Mouse (Mus musculus): ENCODE measurements around the gene Olfr819. TPM values are rescaled to one million over a fixed set of nuclear protein-coding genes. Genes with fewer than 3 reads are reported as not detected.

Olfr819 gene
- polyA plus RNA-seq, 1 experiment from 2014 or later = not detected

DNA sequence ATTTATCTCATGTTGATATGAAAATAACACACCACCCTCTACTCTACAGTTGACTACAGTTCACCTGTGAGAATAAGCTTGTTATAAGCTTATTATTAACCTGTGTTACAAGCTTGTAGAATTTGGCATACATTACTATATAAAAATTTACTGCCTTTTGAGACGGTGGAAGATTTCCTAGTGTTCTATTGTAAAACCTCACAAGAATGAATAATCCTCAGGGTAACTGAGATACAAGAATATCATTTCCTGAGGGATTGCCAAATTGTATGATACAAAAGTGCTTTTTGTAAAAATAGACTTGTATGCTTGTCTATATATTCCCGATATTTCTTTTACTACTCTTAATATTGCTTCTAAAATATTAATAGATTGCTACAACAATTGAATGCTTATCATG is 18.1 kb downstream of the Olfr819 start, which contains the start of gene Olfr818:
TSS of gene Olfr818 (minus strand) at position 101 of the 400 bp plus-strand sequence.
- WGBS = 89% methylated on average over 2 of the region's 2 CpGs
- no peak within 1 kb of the TSS for H3K9ac ChIP-seq (ENCODE audit: low read depth, low read length)
- no peaks in the 10 kb centered on the region for H3K27me3 ChIP-seq (ENCODE audit: control insufficient read depth, insufficient read depth, low read length)
- H3K4me2 ChIP-seq (replicated peaks; ENCODE audit: low read depth, low read length) = no peak within 1 kb of the TSS
- no peaks in the 10 kb centered on the region for H3K9me3 ChIP-seq (ENCODE audit: control insufficient read depth, low read length)
- no peaks in the 10 kb centered on the region for H3K36me3 ChIP-seq (ENCODE audit: control insufficient read depth, insufficient read depth, low read length)
- ATAC-seq (ENCODE audit: low FRiP score, low TSS enrichment) = no peak
- no peak within 1 kb of the TSS for H3K4me3 ChIP-seq (ENCODE audit: low read length)
- H3K4me1 ChIP-seq (ENCODE audit: control insufficient read depth, insufficient read depth, low read length) = no peaks in the 10 kb centered on the region
- H3K27ac ChIP-seq (ENCODE audit: low read depth, low read length) = no peak within 1 kb of the TSS

DNA sequence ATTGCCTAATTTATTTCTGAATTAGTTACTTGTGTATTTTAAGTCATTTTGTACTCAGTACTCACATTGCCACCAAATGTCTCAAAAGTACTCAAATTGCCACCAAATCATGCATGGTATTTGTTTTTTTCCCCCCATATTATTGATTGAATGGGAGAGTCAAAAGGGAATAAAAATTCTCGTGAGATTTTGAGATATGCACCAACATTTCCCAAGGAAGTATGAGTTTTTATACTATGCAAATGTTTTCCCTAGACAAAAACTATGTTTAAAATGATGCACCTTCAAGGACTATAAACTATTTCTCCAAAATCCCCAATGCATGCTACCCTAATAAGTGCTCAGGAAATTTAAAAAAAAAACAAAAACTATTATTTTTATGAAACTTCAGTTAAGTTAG is 51.6 kb downstream of the Olfr819 start, which contains the start of gene Olfr816:
TSS of gene Olfr816 (minus strand) at position 101 of the 400 bp plus-strand sequence.
- Histone ChIP-seq H3K27ac (ENCODE audit: low read depth, low read length) (no peak within 1 kb of the TSS), H3K9ac (ENCODE audit: low read depth, low read length) (no peak within 1 kb of the TSS), H3K36me3 (ENCODE audit: control insufficient read depth, insufficient read depth, low read length) (no peaks in the 10 kb centered on the region), H3K9me3 (ENCODE audit: control insufficient read depth, low read length) (no peaks in the 10 kb centered on the region), H3K27me3 (ENCODE audit: control insufficient read depth, insufficient read depth, low read length) (no peaks in the 10 kb centered on the region), H3K4me2 (replicated peaks; ENCODE audit: low read depth, low read length) (no peak within 1 kb of the TSS), H3K4me3 (ENCODE audit: low read length) (no peak within 1 kb of the TSS), H3K4me1 (ENCODE audit: control insufficient read depth, insufficient read depth, low read length) (no peaks in the 10 kb centered on the region)
- 68% methylated on average over 1 of the region's 1 CpGs for WGBS
- no peak for ATAC-seq (ENCODE audit: low FRiP score, low TSS enrichment)

Other genes starting within 250 kb of the Olfr819 start
- not detected in 2 replicates for gene Olfr805, start 237.9 kb downstream of the Olfr819 start, polyA plus RNA-seq (2014; fragmentation: Nextera tagmentation; extraction: Ambion mirVana)
- gene Olfr806, start 225.3 kb downstream of the Olfr819 start, polyA plus RNA-seq (2014; fragmentation: Nextera tagmentation; extraction: Ambion mirVana) = not detected in 2 replicates
- not detected in 2 replicates for gene Olfr807, start 209.5 kb downstream of the Olfr819 start, polyA plus RNA-seq (2014; fragmentation: Nextera tagmentation; extraction: Ambion mirVana)
- gene Olfr808, start 201.8 kb downstream of the Olfr819 start, polyA plus RNA-seq (2014; fragmentation: Nextera tagmentation; extraction: Ambion mirVana) = not detected in 2 replicates
- gene Olfr809, start 192.6 kb downstream of the Olfr819 start, polyA plus RNA-seq (2014; fragmentation: Nextera tagmentation; extraction: Ambion mirVana) = not detected in 2 replicates
- gene Olfr810, start 172.3 kb downstream of the Olfr819 start, polyA plus RNA-seq (2014; fragmentation: Nextera tagmentation; extraction: Ambion mirVana) = not detected in 2 replicates
- gene Olfr811, start 162.9 kb downstream of the Olfr819 start, polyA plus RNA-seq (2014; fragmentation: Nextera tagmentation; extraction: Ambion mirVana) = not detected in 2 replicates
- gene Olfr812, start 121.2 kb downstream of the Olfr819 start, polyA plus RNA-seq (2014; fragmentation: Nextera tagmentation; extraction: Ambion mirVana) = not detected in 2 replicates
- gene Olfr813, start 111.9 kb downstream of the Olfr819 start, polyA plus RNA-seq (2014; fragmentation: Nextera tagmentation; extraction: Ambion mirVana) = not detected in 2 replicates
- not detected in 2 replicates for gene Olfr814, start 87.4 kb downstream of the Olfr819 start, polyA plus RNA-seq (2014; fragmentation: Nextera tagmentation; extraction: Ambion mirVana)
- not detected in 2 replicates for gene Olfr815, start 61.4 kb downstream of the Olfr819 start, polyA plus RNA-seq (2014; fragmentation: Nextera tagmentation; extraction: Ambion mirVana)
- gene Olfr816, start 51.7 kb downstream of the Olfr819 start, polyA plus RNA-seq (2014; fragmentation: Nextera tagmentation; extraction: Ambion mirVana) = not detected in 2 replicates
- not detected in 2 replicates for gene Olfr818, start 18.2 kb downstream of the Olfr819 start, polyA plus RNA-seq (2014; fragmentation: Nextera tagmentation; extraction: Ambion mirVana)
- not detected in 2 replicates for gene Olfr247, start 8.9 kb upstream of the Olfr819 start, polyA plus RNA-seq (2014; fragmentation: Nextera tagmentation; extraction: Ambion mirVana)
- gene Gm10310, start 17.8 kb upstream of the Olfr819 start, polyA plus RNA-seq (2014; fragmentation: Nextera tagmentation; extraction: Ambion mirVana) = not detected in 2 replicates
- gene Olfr820, start 45.4 kb upstream of the Olfr819 start, polyA plus RNA-seq (2014; fragmentation: Nextera tagmentation; extraction: Ambion mirVana) = not detected in 2 replicates
- not detected in 2 replicates for gene Olfr821, start 63.1 kb upstream of the Olfr819 start, polyA plus RNA-seq (2014; fragmentation: Nextera tagmentation; extraction: Ambion mirVana)
- gene Olfr822, start 103.9 kb upstream of the Olfr819 start, polyA plus RNA-seq (2014; fragmentation: Nextera tagmentation; extraction: Ambion mirVana) = not detected in 2 replicates
- gene Olfr823, start 148.1 kb upstream of the Olfr819 start, polyA plus RNA-seq (2014; fragmentation: Nextera tagmentation; extraction: Ambion mirVana) = not detected in 2 replicates
- not detected in 2 replicates for gene Olfr824, start 162.7 kb upstream of the Olfr819 start, polyA plus RNA-seq (2014; fragmentation: Nextera tagmentation; extraction: Ambion mirVana)
- not detected in 2 replicates for gene Olfr825, start 199.5 kb upstream of the Olfr819 start, polyA plus RNA-seq (2014; fragmentation: Nextera tagmentation; extraction: Ambion mirVana)
- not detected in 2 replicates for gene Olfr826, start 216.9 kb upstream of the Olfr819 start, polyA plus RNA-seq (2014; fragmentation: Nextera tagmentation; extraction: Ambion mirVana)
- gene Olfr827, start 247.1 kb upstream of the Olfr819 start, polyA plus RNA-seq (2014; fragmentation: Nextera tagmentation; extraction: Ambion mirVana) = not detected in 2 replicates

All from kidney, embryonic 14.5 days (tissue).